Mouse (Mus musculus): ENCODE results near the gene Dcun1d4. TPM values are rescaled to one million over a fixed set of nuclear protein-coding genes. Genes with fewer than 3 reads are reported as not detected.

The Dcun1d4 gene
- polyA plus RNA-seq, 1 experiment from 2014 or later = 42.2 TPM

DNA sequence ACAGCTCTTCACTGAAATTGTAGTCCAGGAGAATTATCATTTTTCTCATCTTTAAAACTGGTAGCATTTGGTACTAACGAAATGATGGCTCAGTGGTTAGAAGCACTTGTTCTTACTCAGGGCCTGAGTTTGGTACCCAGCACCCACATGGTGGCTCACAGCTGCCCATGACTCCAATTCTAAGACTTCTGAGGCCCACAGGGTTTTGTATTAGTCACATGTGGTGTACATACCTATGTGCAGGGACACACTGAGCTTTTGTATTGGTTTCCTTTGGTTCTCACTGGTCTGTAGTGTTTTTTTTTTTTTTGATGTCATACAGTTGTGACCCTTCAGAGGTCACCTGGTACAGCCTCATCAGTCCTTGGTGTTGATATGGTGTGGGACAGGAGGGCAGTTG lies 68.0 kb downstream of the Dcun1d4 start:
- Histone ChIP-seq H3K4me3 (replicated peaks) (no peak overlapping the region), H3K36me3 (peaks cover 73% of the 10 kb centered on the region), H3K4me1 (replicated peaks) (no peaks in the 10 kb centered on the region), H3K27me3 (no peaks in the 10 kb centered on the region), H3K27ac (no peak overlapping the region), H3K9me3 (no peaks in the 10 kb centered on the region), H3K9ac (replicated peaks) (no peak overlapping the region), H3K4me2 (no peak overlapping the region)
- 91% methylated on average over 1 of the region's 1 CpGs for WGBS
- ATAC-seq (ENCODE audit: insufficient number of reproducible peaks, insufficient read depth, low FRiP score, low TSS enrichment, low read depth) = no peak

- no peak for ATAC-seq (ENCODE audit: insufficient number of reproducible peaks, insufficient read depth, low FRiP score, low TSS enrichment, low read depth)
- H3K9ac ChIP-seq (replicated peaks) = no peak overlapping the region
- H3K4me1 ChIP-seq (replicated peaks) = 0 out of 2 replicates have a peak, but pooled peaks cover 7% of the 10 kb centered on the region
- H3K27ac ChIP-seq = no peak overlapping the region
- no peak overlapping the region for H3K4me3 ChIP-seq (replicated peaks)
- WGBS = 83% methylated on average over 5 of the region's 5 CpGs
- H3K36me3 ChIP-seq = peaks cover 65% of the 10 kb centered on the region
- no peak overlapping the region for H3K4me2 ChIP-seq
- H3K9me3 ChIP-seq = no peaks in the 10 kb centered on the region
- no peaks in the 10 kb centered on the region for H3K27me3 ChIP-seq
Observed at GRCm38 (mm10) chr5:73551836-73552235, 71.0 kb downstream of the Dcun1d4 start.

DNA sequence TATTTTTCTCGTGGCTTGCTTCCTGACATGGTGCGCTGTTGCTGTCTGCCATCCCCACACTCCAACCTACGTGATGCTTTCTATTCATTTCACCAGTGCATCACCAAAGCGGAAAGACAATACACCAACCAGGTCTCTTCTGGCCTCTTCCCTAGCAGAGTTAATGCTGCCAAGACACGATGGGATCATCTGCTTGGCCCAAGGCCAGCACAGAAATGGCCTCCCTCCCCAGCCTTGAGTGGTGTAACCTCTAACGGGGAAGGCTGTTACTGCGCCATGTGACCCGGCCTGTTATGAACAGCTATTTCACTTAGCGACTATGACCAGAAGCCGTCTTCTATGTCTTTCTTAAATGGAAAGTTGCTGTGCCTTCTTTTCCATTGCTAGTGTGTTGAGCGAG lies 73.1 kb downstream of the Dcun1d4 start:
- H3K36me3 ChIP-seq = peaks cover 70% of the 10 kb centered on the region
- H3K4me1 ChIP-seq (replicated peaks) = 0 out of 2 replicates have a peak, but pooled peaks cover 7% of the 10 kb centered on the region
- no peaks in the 10 kb centered on the region for H3K9me3 ChIP-seq
- no peak overlapping the region for H3K4me3 ChIP-seq (replicated peaks)
- WGBS = 94% methylated on average over 11 of the region's 11 CpGs
- H3K9ac ChIP-seq (replicated peaks) = no peak overlapping the region
- H3K4me2 ChIP-seq = no peak overlapping the region
- H3K27ac ChIP-seq = no peak overlapping the region
- no peak for ATAC-seq (ENCODE audit: insufficient number of reproducible peaks, insufficient read depth, low FRiP score, low TSS enrichment, low read depth)
- no peaks in the 10 kb centered on the region for H3K27me3 ChIP-seq

DNA sequence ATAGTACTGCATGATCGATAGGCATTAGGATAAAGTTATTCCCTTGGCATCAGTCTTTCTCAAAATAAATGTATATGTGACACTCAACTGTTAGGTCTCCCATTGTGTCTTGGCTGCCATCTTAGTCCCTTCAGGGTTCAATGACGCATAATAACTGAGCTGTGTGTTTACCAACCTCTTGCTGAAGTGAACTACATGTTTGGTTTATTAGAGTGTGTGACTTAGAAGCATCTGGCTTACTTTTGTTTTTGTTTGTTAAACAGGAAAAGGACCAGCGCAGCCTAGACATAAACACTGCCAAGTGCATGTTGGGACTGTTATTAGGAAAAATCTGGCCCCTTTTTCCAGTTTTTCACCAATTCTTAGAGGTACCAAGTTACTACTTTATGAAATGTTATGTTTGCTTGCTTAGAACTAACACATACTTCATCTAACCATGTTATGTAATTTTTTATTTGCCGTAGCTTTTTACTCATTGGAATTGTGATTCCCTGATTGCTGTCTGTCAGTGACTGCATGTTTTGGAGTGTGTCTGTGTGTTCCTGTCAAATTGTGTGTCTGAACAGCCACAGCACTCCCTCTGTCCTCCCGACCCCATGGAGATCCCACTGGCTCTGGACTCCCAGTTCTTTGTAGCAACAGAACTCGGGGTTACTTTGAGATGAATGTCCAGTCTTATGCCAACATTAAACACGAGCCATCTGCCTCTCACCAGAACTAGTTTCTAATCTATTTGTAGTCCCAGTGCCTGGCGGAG lies 74.5 kb downstream of the Dcun1d4 start:
- H3K27ac ChIP-seq = no peak overlapping the region
- no peaks in the 10 kb centered on the region for H3K9me3 ChIP-seq
- no peak overlapping the region for H3K9ac ChIP-seq (replicated peaks)
- ATAC-seq (ENCODE audit: insufficient number of reproducible peaks, insufficient read depth, low FRiP score, low TSS enrichment, low read depth) = no peak
- H3K36me3 ChIP-seq = peaks cover 74% of the 10 kb centered on the region
- H3K4me2 ChIP-seq = no peak overlapping the region
- H3K4me1 ChIP-seq (replicated peaks) = 0 out of 2 replicates have a peak, but pooled peaks cover 7% of the 10 kb centered on the region
- no peak overlapping the region for H3K4me3 ChIP-seq (replicated peaks)
- WGBS = 89% methylated on average over 8 of the region's 8 CpGs
- no peaks in the 10 kb centered on the region for H3K27me3 ChIP-seq

- Histone ChIP-seq H3K27ac (no peak overlapping the region), H3K4me1 (replicated peaks) (0 out of 2 replicates have a peak, but pooled peaks cover 7% of the 10 kb centered on the region), H3K27me3 (no peaks in the 10 kb centered on the region), H3K9ac (replicated peaks) (no peak overlapping the region), H3K9me3 (no peaks in the 10 kb centered on the region), H3K4me3 (replicated peaks) (no peak overlapping the region), H3K36me3 (peaks cover 71% of the 10 kb centered on the region), H3K4me2 (no peak overlapping the region)
- 77% methylated on average over 12 of the region's 12 CpGs for WGBS
- ATAC-seq (ENCODE audit: insufficient number of reproducible peaks, insufficient read depth, low FRiP score, low TSS enrichment, low read depth) = no peak
Observed at GRCm38 (mm10) chr5:73556733-73557425, 76.1 kb downstream of the Dcun1d4 start.

DNA sequence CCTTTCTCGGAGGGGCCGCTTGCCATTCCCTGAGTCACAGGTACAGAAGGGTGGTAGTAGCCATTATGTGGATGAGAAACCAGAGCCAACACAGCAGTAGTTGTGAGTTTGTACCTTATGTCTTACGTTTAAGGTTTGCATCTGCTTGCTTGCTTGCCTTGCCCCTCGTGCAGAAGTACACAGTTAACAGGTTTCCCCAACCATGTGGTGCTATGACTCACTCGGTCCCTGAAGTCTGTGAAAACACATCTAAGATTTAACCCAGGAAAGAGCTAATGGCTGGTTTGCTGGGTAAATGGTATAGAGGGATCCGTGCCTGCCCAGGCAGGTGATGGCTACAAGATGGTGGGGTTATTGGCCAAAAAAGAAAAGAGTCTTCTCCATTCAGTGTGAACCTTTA lies 78.0 kb downstream of the Dcun1d4 start:
- Histone ChIP-seq H3K27me3 (no peaks in the 10 kb centered on the region), H3K4me2 (no peak overlapping the region), H3K9ac (replicated peaks) (no peak overlapping the region), H3K4me3 (replicated peaks) (no peak overlapping the region), H3K36me3 (peaks cover 62% of the 10 kb centered on the region), H3K9me3 (no peaks in the 10 kb centered on the region), H3K4me1 (replicated peaks) (0 out of 2 replicates have a peak, but pooled peaks cover 7% of the 10 kb centered on the region), H3K27ac (no peak overlapping the region)
- ATAC-seq (ENCODE audit: insufficient number of reproducible peaks, insufficient read depth, low FRiP score, low TSS enrichment, low read depth) = no peak
- 94% methylated on average over 6 of the region's 6 CpGs for WGBS

DNA sequence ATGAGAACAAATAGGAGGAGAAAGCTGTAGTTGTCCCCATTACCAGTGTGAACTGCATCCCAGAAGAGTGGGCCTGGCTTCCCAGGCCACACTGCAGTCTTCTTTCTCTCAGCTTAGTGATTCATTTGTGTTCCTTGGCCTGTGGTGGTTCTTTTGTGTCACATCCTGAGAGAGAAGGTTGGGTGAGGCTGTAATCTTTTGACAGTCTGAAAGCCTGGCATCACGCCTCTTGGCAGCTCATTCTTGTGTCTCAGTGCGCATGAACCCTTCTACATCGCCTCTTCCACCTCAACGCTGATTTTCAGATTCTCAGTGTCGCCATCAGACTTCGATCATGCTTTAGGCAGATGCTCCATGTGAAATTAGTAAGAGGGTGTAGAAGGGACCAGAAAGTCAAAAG lies 83.2 kb downstream of the Dcun1d4 start:
- Histone ChIP-seq H3K9ac (replicated peaks) (no peak overlapping the region), H3K36me3 (peaks cover 23% of the 10 kb centered on the region), H3K27me3 (no peaks in the 10 kb centered on the region), H3K4me1 (replicated peaks) (no peaks in the 10 kb centered on the region), H3K9me3 (no peaks in the 10 kb centered on the region), H3K4me2 (no peak overlapping the region), H3K27ac (no peak overlapping the region), H3K4me3 (replicated peaks) (no peak overlapping the region)
- no peak for ATAC-seq (ENCODE audit: insufficient number of reproducible peaks, insufficient read depth, low FRiP score, low TSS enrichment, low read depth)
- WGBS = 93% methylated on average over 6 of the region's 6 CpGs

DNA sequence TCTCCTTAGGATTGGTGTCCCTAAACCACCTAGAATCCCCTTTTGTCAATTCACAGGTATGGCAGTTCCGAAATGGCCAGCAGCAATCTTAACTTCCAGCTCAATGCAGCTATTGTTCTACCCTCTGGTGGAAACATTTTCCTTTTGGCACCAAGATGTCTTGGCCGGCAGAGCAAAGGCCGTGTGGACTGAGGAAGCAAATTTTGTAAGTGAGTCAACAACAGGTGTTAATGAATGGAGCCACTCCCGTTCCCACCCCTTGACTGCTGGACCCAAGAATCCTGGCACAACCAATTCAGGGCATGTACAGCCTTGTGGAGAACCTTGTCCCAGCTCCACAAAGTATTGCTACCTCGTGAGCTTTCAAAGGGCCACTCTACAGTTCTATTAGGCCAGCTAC lies 85.3 kb downstream of the Dcun1d4 start:
- no peak overlapping the region for H3K4me2 ChIP-seq
- no peaks in the 10 kb centered on the region for H3K4me1 ChIP-seq (replicated peaks)
- peaks cover 12% of the 10 kb centered on the region for H3K36me3 ChIP-seq
- no peak overlapping the region for H3K27ac ChIP-seq
- H3K4me3 ChIP-seq (replicated peaks) = no peak overlapping the region
- H3K9me3 ChIP-seq = no peaks in the 10 kb centered on the region
- whole genome bisulfite sequencing = 80% methylated on average over 5 of the region's 5 CpGs
- no peak overlapping the region for H3K9ac ChIP-seq (replicated peaks)
- ATAC-seq (ENCODE audit: insufficient number of reproducible peaks, insufficient read depth, low FRiP score, low TSS enrichment, low read depth) = no peak
- no peaks in the 10 kb centered on the region for H3K27me3 ChIP-seq

DNA sequence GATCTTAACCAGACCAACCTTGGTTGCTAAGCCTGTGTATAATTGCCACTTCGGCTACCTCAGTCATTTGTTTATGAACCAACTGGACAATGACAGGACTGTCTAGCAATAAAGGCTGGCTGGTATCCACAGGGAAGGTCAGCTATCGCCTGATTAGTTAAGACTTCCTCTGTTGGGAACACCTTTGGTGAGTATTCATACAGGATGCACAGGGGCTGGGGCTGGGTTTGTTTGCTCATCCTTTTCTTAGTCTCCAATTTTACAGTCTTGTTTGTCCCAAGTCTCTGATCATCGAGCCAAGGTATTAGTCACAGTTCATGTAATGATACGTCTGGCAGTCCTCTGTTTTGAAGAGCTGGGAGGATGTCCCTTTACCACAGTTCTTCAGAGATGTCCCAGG lies 86.1 kb downstream of the Dcun1d4 start:
- Histone ChIP-seq H3K4me2 (no peak overlapping the region), H3K9me3 (no peaks in the 10 kb centered on the region), H3K9ac (replicated peaks) (no peak overlapping the region), H3K27me3 (no peaks in the 10 kb centered on the region), H3K4me3 (replicated peaks) (no peak overlapping the region), H3K27ac (no peak overlapping the region), H3K36me3 (peaks cover 4% of the 10 kb centered on the region), H3K4me1 (replicated peaks) (no peaks in the 10 kb centered on the region)
- WGBS = 76% methylated on average over 4 of the region's 4 CpGs
- ATAC-seq (ENCODE audit: insufficient number of reproducible peaks, insufficient read depth, low FRiP score, low TSS enrichment, low read depth) = no peak

DNA sequence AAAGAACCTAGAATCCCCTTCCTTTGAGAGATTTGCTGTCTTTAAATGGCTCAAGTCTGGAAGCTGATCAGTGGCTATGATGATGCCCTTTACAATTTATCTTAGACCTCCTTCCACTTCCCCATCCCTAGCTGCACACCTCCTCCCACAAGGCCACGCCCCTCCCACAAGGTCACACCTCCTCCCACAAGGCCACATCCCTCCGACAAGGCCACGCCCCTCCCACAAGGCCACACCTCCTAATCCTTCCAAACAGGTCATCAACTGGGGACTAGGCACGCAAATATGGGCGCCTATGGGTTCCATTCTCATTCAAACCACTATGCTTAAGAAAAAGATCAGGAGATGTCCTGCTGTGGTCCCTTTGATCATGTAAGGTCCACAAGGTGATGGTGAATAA lies 88.4 kb downstream of the Dcun1d4 start:
- Histone ChIP-seq H3K4me2 (no peak overlapping the region), H3K4me3 (replicated peaks) (no peak overlapping the region), H3K27me3 (no peaks in the 10 kb centered on the region), H3K9ac (replicated peaks) (no peak overlapping the region), H3K36me3 (no peaks in the 10 kb centered on the region), H3K4me1 (replicated peaks) (no peaks in the 10 kb centered on the region; the same call in 1 of the 2 replicates), H3K27ac (no peak overlapping the region), H3K9me3 (no peaks in the 10 kb centered on the region)
- no peak for ATAC-seq (ENCODE audit: insufficient number of reproducible peaks, insufficient read depth, low FRiP score, low TSS enrichment, low read depth)
- WGBS = 83% methylated on average over 5 of the region's 5 CpGs

GRCm38 (mm10) chr5:73571395-73572156 lies 90.8 kb downstream of the Dcun1d4 start:
- Histone ChIP-seq H3K27ac (no peak overlapping the region), H3K4me2 (no peak overlapping the region), H3K4me3 (replicated peaks) (no peak overlapping the region), H3K4me1 (replicated peaks) (no peaks in the 10 kb centered on the region; the same call in 1 of the 2 replicates), H3K9me3 (no peaks in the 10 kb centered on the region), H3K9ac (replicated peaks) (no peak overlapping the region), H3K27me3 (no peaks in the 10 kb centered on the region), H3K36me3 (no peaks in the 10 kb centered on the region)
- 92% methylated on average over 6 of the region's 6 CpGs for WGBS
- ATAC-seq (ENCODE audit: insufficient number of reproducible peaks, insufficient read depth, low FRiP score, low TSS enrichment, low read depth) = no peak

Data from limb, embryonic 12.5 days (tissue).